Mouse (Mus musculus): ENCODE measurements around the gene Hspe1. TPM values are rescaled to one million over a fixed set of nuclear protein-coding genes. Genes with fewer than 3 reads are reported as not detected.

Gene Hspe1
- total RNA-seq, 4 experiments from 2014 or later, result 299 to 1,036 (median 606) TPM

GRCm38 (mm10) chr1:55135846-55136245 lies 47.9 kb downstream of the Hspe1 start:
- no peak for DNase-seq

Other genes with a start within 250 kb of the Hspe1 start
- gene Ankrd44, start 161.7 kb upstream of the Hspe1 start, total RNA-seq (2022), result 10 to 100 TPM; 11.6 to 30.3 (median 23.4) TPM
- 100 to 1,000 TPM; 120 to 217 (median 165) TPM for gene Sf3b1, start 60.7 kb upstream of the Hspe1 start, total RNA-seq (2022)
- gene Coq10b, start 35.4 kb upstream of the Hspe1 start, total RNA-seq (2022), result 100 to 1,000 TPM; 100 to 138 (median 107) TPM
- gene Hspd1, start 111 bp downstream of the Hspe1 start, total RNA-seq (2022), result 1,000 to 10,000 TPM in 2 of 4 experiments, 100 to 1,000 TPM in 2; 545 to 1,761 (median 966) TPM
- 100 to 1,000 TPM; 120 to 399 (median 199) TPM for gene Mob4, start 43.1 kb downstream of the Hspe1 start, total RNA-seq (2022)
- gene Rftn2, start 138.7 kb downstream of the Hspe1 start, total RNA-seq (2022), result 10 to 100 TPM; 20.8 to 37.2 (median 30.9) TPM
- gene Mars2, start 149.0 kb downstream of the Hspe1 start, total RNA-seq (2022), result 1 to 10 TPM; 6.3 to 7.4 (median 7.0) TPM